ENCODE assay signal across 33 mouse cellular contexts in the genomic region with DNA sequence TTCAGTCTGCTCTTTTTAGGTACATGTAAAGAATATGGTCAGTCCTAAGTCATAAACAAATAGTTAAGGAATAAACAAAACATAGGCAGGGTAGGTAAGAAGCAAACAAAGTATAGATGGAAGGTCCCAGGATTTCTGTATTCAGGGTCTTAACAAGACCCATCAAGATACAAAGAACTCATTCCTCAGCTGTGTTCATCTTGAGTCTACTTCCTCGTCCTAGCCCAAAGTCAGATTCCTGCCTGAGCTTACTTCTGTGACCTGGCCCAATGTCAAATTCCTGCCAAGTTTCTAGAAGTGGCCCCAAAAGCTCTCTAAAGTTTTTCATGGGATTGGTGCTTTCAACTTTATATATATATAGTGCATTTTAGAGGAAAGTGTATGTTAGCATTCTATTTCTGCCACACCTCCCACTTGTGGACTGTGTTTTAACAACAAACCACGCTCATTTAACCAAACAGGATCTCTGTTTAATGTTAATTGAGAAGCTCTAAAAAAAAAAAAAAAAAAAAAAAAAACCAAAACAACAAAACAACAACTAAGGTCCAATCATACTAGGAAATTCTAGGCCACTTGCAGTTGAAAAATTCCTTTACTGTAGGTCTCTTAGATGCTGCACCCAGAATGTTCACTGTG.
"Had no signal": no experiment of that assay in that cellular context is flagged by ENCODE, and none has a peak within 500 bp of the region (broad histone marks: within the 10 kb centered on the region; RNA-seq: fewer than 3 reads in every experiment).

No protein-coding gene starts in this region.

- H3K9me3 ChIP-seq: limb, embryonic 10.5 days; limb, embryonic 12.5 days; limb, embryonic 15.5 days; liver, embryonic 12.5 days; liver, embryonic 13.5 days; liver, embryonic 15.5 days; lung, embryonic 15.5 days; midbrain, embryonic 13.5 days; midbrain, embryonic 15.5 days; neural tube, embryonic 12.5 days; neural tube, embryonic 13.5 days had no signal

- H3K27ac ChIP-seq: limb, embryonic 10.5 days; limb, embryonic 12.5 days; limb, embryonic 13.5 days; limb, embryonic 15.5 days; liver, embryonic 12.5 days; liver, embryonic 13.5 days; liver, embryonic 14.5 days; liver, embryonic 15.5 days; lung, embryonic 15.5 days; macrophage; midbrain, embryonic 10.5 days; midbrain, embryonic 12.5 days; midbrain, embryonic 13.5 days; midbrain, embryonic 15.5 days; neural tube, embryonic 12.5 days; neural tube, embryonic 13.5 days had no signal

- H3K27me3 ChIP-seq: limb, embryonic 12.5 days; limb, embryonic 13.5 days; limb, embryonic 15.5 days; liver, embryonic 12.5 days; liver, embryonic 13.5 days; liver, embryonic 15.5 days; lung, embryonic 15.5 days; megakaryocyte, embryonic 14.5 days; midbrain, embryonic 12.5 days; midbrain, embryonic 13.5 days; midbrain, embryonic 15.5 days; neural tube, embryonic 12.5 days; neural tube, embryonic 13.5 days had no signal

- ATAC-seq: liver, embryonic 12.5 days; liver, postnatal 0 days; lung, postnatal 0 days; midbrain, embryonic 13.5 days; midbrain, embryonic 15.5 days; midbrain, embryonic 16.5 days had no signal

- H3K36me3 ChIP-seq: limb, embryonic 12.5 days; midbrain, embryonic 12.5 days; midbrain, embryonic 15.5 days; neural tube, embryonic 12.5 days had no signal

- H3K9ac ChIP-seq: limb, embryonic 12.5 days; limb, embryonic 13.5 days; limb, embryonic 15.5 days; liver, embryonic 12.5 days; liver, embryonic 13.5 days; liver, embryonic 14.5 days; liver, embryonic 15.5 days; liver, postnatal 0 days; lung, embryonic 14.5 days; lung, embryonic 15.5 days; midbrain, embryonic 12.5 days; midbrain, embryonic 13.5 days; midbrain, embryonic 15.5 days; neural tube, embryonic 12.5 days; neural tube, embryonic 13.5 days had no signal

- H3K4me3 ChIP-seq: limb, embryonic 10.5 days; limb, embryonic 12.5 days; limb, embryonic 13.5 days; limb, embryonic 15.5 days; liver, embryonic 12.5 days; liver, embryonic 13.5 days; liver, embryonic 15.5 days; lung, embryonic 15.5 days; megakaryocyte, embryonic 14.5 days; midbrain, embryonic 10.5 days; midbrain, embryonic 12.5 days; midbrain, embryonic 13.5 days; midbrain, embryonic 15.5 days; myocyte; neural tube, embryonic 12.5 days; neural tube, embryonic 13.5 days had no signal

- H3K4me2 ChIP-seq: limb, embryonic 12.5 days; limb, embryonic 13.5 days; limb, embryonic 15.5 days; liver, embryonic 11.5 days; liver, embryonic 12.5 days; liver, embryonic 13.5 days; liver, embryonic 15.5 days; lung, embryonic 14.5 days; lung, embryonic 15.5 days; midbrain, embryonic 11.5 days; midbrain, embryonic 12.5 days; midbrain, embryonic 13.5 days; midbrain, embryonic 15.5 days; neural tube, embryonic 12.5 days; neural tube, embryonic 13.5 days had no signal

- H3K4me1 ChIP-seq: limb, embryonic 10.5 days; limb, embryonic 12.5 days; limb, embryonic 13.5 days; limb, embryonic 15.5 days; liver, embryonic 12.5 days; liver, embryonic 13.5 days; liver, embryonic 15.5 days; lung, embryonic 15.5 days; midbrain, embryonic 10.5 days; midbrain, embryonic 12.5 days; midbrain, embryonic 13.5 days; midbrain, embryonic 15.5 days; neural tube, embryonic 12.5 days; neural tube, embryonic 13.5 days had no signal

- DNase-seq: left cerebral cortex, postnatal 4 days; liver; liver, embryonic 13.5 days; liver, postnatal 0 days; lung, adult 18-20 months; lung, adult 2 months; lung, embryonic 14.5 days; lung, postnatal 10 days; lung, postnatal 14 days; lung, postnatal 36 days; lung, postnatal 4 days; midbrain, embryonic 14.5 days had no signal
